ENCODE assay signal across 18 mouse cellular contexts in the genomic region with DNA sequence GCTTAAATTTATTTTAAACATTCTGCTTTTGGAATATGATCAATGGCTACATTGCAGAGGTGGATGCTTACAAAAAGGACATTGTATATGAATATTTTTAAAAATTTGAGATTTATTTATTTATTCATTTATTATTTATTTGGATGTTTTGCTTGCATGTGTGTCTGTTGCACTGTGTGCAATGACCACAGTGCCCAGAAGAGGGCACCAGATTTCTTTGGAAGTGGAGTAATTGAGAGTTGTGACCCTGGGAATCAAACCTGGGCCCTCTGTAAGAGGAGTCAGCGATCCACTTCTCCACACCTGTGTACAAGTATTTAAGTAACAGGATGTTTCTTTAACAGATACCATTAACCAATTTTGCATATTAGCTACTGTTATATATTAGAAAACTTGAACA. TPM values are rescaled to one million over a fixed set of nuclear protein-coding genes. Genes with fewer than 3 reads are reported as not detected.
DNase-seq lines count a peak whose midpoint lies in the region; ATAC-seq and TF ChIP-seq lines count a peak whose summit lies in the region.
"Had no signal": no experiment of that assay in that cellular context is flagged by ENCODE, and none has a peak within 500 bp of the region (broad histone marks: within the 10 kb centered on the region; RNA-seq: fewer than 3 reads in every experiment).

No protein-coding gene starts in this region.

- no peak for ATAC-seq in forebrain, postnatal 0 days
- ATAC-seq in forebrain, embryonic 13.5 days, result no peak
- ATAC-seq: forebrain, embryonic 14.5 days had no signal

- peak; percentile 36; the same call in 1 of the 2 replicates for TF ChIP-seq CTCF in forebrain, postnatal 0 days (IDR thresholded peaks at IDR 0.05; ENCODE audit: low read depth)
- peak; percentile 48 for TF ChIP-seq CTCF in left cerebral cortex, adult 2 months (IDR thresholded peaks at IDR 0.05)

- H3K4me2 ChIP-seq in forebrain, postnatal 0 days (ENCODE audit: low read depth), result no peak overlapping the region
- no peak overlapping the region for H3K4me2 ChIP-seq in forebrain, embryonic 13.5 days
- H3K4me2 ChIP-seq: heart, embryonic 15.5 days; limb, embryonic 13.5 days; midbrain, embryonic 11.5 days; neural tube, embryonic 15.5 days had no signal

- H3K9ac ChIP-seq in forebrain, postnatal 0 days, result no peak overlapping the region
- no peak overlapping the region for H3K9ac ChIP-seq in forebrain, embryonic 13.5 days
- H3K9ac ChIP-seq in ES-E14 (ENCODE audit: insufficient read depth, low read depth, low read length, poor library complexity, severe bottlenecking), result no peak overlapping the region
- H3K9ac ChIP-seq: heart, embryonic 15.5 days; limb, embryonic 13.5 days; neural tube, embryonic 15.5 days had no signal

- H3K9me3 ChIP-seq in forebrain, postnatal 0 days (ENCODE audit: low read length), result no peaks in the 10 kb centered on the region
- no peaks in the 10 kb centered on the region for H3K9me3 ChIP-seq in forebrain, embryonic 13.5 days (replicated peaks)
- H3K9me3 ChIP-seq in ES-E14 (ENCODE audit: control insufficient read depth, insufficient read depth, low read depth, low read length), result no peaks in the 10 kb centered on the region
- no peaks in the 10 kb centered on the region for H3K9me3 ChIP-seq in embryonic facial prominence, embryonic 10.5 days
- H3K9me3 ChIP-seq: heart, embryonic 15.5 days; hindbrain, embryonic 10.5 days; limb, embryonic 13.5 days; neural tube, embryonic 15.5 days had no signal

- H3K4me3 ChIP-seq in forebrain, postnatal 0 days (ENCODE audit: low read depth, low read length), result no peak overlapping the region
- no peak overlapping the region for H3K4me3 ChIP-seq in forebrain, embryonic 13.5 days
- H3K4me3 ChIP-seq in left cerebral cortex, adult 2 months, result no peak overlapping the region
- H3K4me3 ChIP-seq in ES-E14 (ENCODE audit: insufficient read depth in 1 of 2, low read depth in 1 of 2, low read length in 2 of 2, poor library complexity in 1 of 2, severe bottlenecking in 1 of 2), result no peak overlapping the region
- H3K4me3 ChIP-seq in embryonic facial prominence, embryonic 10.5 days, result no peak overlapping the region
- H3K4me3 ChIP-seq: heart, embryonic 15.5 days; hindbrain, embryonic 10.5 days; limb, embryonic 13.5 days; myocyte; neural tube, embryonic 15.5 days had no signal

- 98% methylated on average over 1 of the region's 1 CpGs for WGBS in forebrain, postnatal 0 days
- 93% methylated on average over 1 of the region's 1 CpGs for WGBS in forebrain, embryonic 13.5 days
- 86% methylated on average over 1 of the region's 1 CpGs for WGBS in embryonic facial prominence, embryonic 10.5 days

- H3K27ac ChIP-seq in forebrain, postnatal 0 days (ENCODE audit: low read depth, low read length), result no peak overlapping the region
- H3K27ac ChIP-seq in forebrain, embryonic 13.5 days, result no peak overlapping the region
- H3K27ac ChIP-seq in left cerebral cortex, adult 2 months, result no peak overlapping the region
- H3K27ac ChIP-seq in ES-E14 (ENCODE audit: insufficient read depth, low read depth, low read length, poor library complexity, severe bottlenecking), result no peak overlapping the region
- no peak overlapping the region for H3K27ac ChIP-seq in embryonic facial prominence, embryonic 10.5 days (replicated peaks)
- H3K27ac ChIP-seq: heart, embryonic 15.5 days; hindbrain, embryonic 10.5 days; limb, embryonic 13.5 days; neural tube, embryonic 15.5 days had no signal

- intact Hi-C loops in left cerebral cortex, adult 2 months (cut with DNase I), result no loop called here

- in situ Hi-C loops in ES-E14 (cut with MboI; ENCODE audit: low sequenced_read_pairs in 2 of 2, unreplicated experiment in 2 of 2), result no loop called here

- H3K36me3 ChIP-seq in forebrain, postnatal 0 days (ENCODE audit: insufficient read depth), result no peaks in the 10 kb centered on the region
- no peaks in the 10 kb centered on the region for H3K36me3 ChIP-seq in forebrain, embryonic 13.5 days (ENCODE audit: poor library complexity, severe bottlenecking)
- H3K36me3 ChIP-seq in ES-E14 (ENCODE audit: control insufficient read depth, insufficient read depth, low read length, poor library complexity, severe bottlenecking), result no peaks in the 10 kb centered on the region
- H3K36me3 ChIP-seq in embryonic facial prominence, embryonic 10.5 days (replicated peaks), result no peaks in the 10 kb centered on the region
- H3K36me3 ChIP-seq: heart, embryonic 15.5 days; hindbrain, embryonic 10.5 days; limb, embryonic 13.5 days; neural tube, embryonic 15.5 days had no signal

- DNase-seq in forebrain, postnatal 0 days, result no peak
- DNase-seq in left cerebral cortex, adult 2 months (ENCODE audit: extremely low spot score in 1 of 2, low spot score in 2 of 2), result no peak
- no peak for DNase-seq in left cerebral cortex, adult 18-20 months (ENCODE audit: low spot score in 2 of 2)
- peak; percentile 46 for DNase-seq in ES-E14 (ENCODE audit: low read depth, low spot score)
- peak; percentile 9 for DNase-seq in embryonic facial prominence, embryonic 10.5 days (ENCODE audit: low spot score)
- no peak for DNase-seq in MN1 (ENCODE audit: low spot score)
- DNase-seq in adrenal gland, postnatal 14 days, result no peak
- DNase-seq: cerebellum, adult 9-10 months; kidney, postnatal 14 days had no signal

- H3K4me1 ChIP-seq in forebrain, postnatal 0 days (ENCODE audit: insufficient read depth), result no peaks in the 10 kb centered on the region
- peaks cover 4% of the 10 kb centered on the region for H3K4me1 ChIP-seq in forebrain, embryonic 13.5 days
- no peaks in the 10 kb centered on the region for H3K4me1 ChIP-seq in ES-E14 (ENCODE audit: control insufficient read depth in 2 of 2, insufficient read depth in 2 of 2, low read length in 2 of 2, poor library complexity in 1 of 2)
- H3K4me1 ChIP-seq in embryonic facial prominence, embryonic 10.5 days, result no peaks in the 10 kb centered on the region
- H3K4me1 ChIP-seq: heart, embryonic 15.5 days; hindbrain, embryonic 10.5 days; limb, embryonic 13.5 days had no signal

- H3K27me3 ChIP-seq in forebrain, postnatal 0 days (ENCODE audit: insufficient read depth, low read length), result no peaks in the 10 kb centered on the region
- no peaks in the 10 kb centered on the region for H3K27me3 ChIP-seq in forebrain, embryonic 13.5 days
- H3K27me3 ChIP-seq in embryonic facial prominence, embryonic 10.5 days (replicated peaks; ENCODE audit: low read depth, poor library complexity, severe bottlenecking), result no peaks in the 10 kb centered on the region
- H3K27me3 ChIP-seq: heart, embryonic 15.5 days; limb, embryonic 13.5 days; neural tube, embryonic 15.5 days had no signal

TF ChIP-seq in ES-E14, 5 proteins besides CTCF, POLR2A, EP300 and RAD21:
- TF ChIP-seq ZC3H11A (IDR thresholded peaks at IDR 0.05; ENCODE audit: borderline replicate concordance, low read depth, low read length) (0 out of 2 replicates have a peak, but pooled peaks have one; percentile 31), MAFK (IDR thresholded peaks at IDR 0.05; ENCODE audit: insufficient read depth, low read depth, low read length) (no peak), ZNF384 (IDR thresholded peaks at IDR 0.05; ENCODE audit: low read depth, low read length) (no peak)

RNA-seq across cellular contexts. Expression of a gene that starts 14.7 kb away (rescaled TPM):
- 145 and 205 TPM in 2 replicates for total RNA-seq in forebrain, postnatal 0 days (2014; rRNA removed)
- 43.9 and 65.0 TPM in 2 replicates for polyA plus RNA-seq in forebrain, postnatal 0 days (2015; fragmentation: Nextera tagmentation; extraction: Ambion mirVana)
- 22.5 and 26.6 TPM in 2 replicates for polyA plus RNA-seq in forebrain, embryonic 13.5 days (2015; fragmentation: Nextera tagmentation; extraction: Ambion mirVana)
- 100 to 1,000 TPM; 206 to 222 TPM for total RNA-seq in left cerebral cortex, adult 2 months (2021)
- 100 to 1,000 TPM; 178 to 220 TPM for total RNA-seq in left cerebral cortex, adult 18-20 months (2021)
- 0.11 and 0.31 TPM in 2 replicates for total RNA-seq in ES-E14 (2012; rRNA removed)
- polyA plus RNA-seq in embryonic facial prominence, embryonic 10.5 days (2016; fragmentation: Nextera tagmentation; extraction: Ambion mirVana), result 2.7 and 3.6 TPM in 2 replicates
- total RNA-seq in adrenal gland, postnatal 14 days (2021), result 6.0 and 6.8 TPM in 2 replicates
- total RNA-seq: granulocyte monocyte progenitor cell, adult 5-6 weeks had no signal

Comparison
In these comparisons a context has a peak if more than half of its experiments do, and no peak if none do; other contexts are left out.
1. DNase-seq: peak in ES-E14 (single experiment) and embryonic facial prominence, embryonic 10.5 days (single experiment); none in forebrain, postnatal 0 days (single experiment), left cerebral cortex, adult 2 months (0 of 2), left cerebral cortex, adult 18-20 months (0 of 2), MN1 (single experiment) and adrenal gland, postnatal 14 days (single experiment).
2. RNA of a gene that starts 14.7 kb away (total RNA-seq): 206 to 222 TPM in left cerebral cortex, adult 2 months, 178 to 220 TPM in left cerebral cortex, adult 18-20 months and 145 to 205 TPM in forebrain, postnatal 0 days; 6.0 to 6.8 TPM in adrenal gland, postnatal 14 days and 0.11 to 0.31 TPM in ES-E14; every median in the first group is over 10 times any median in the second.